Mouse (Mus musculus) 3134 (cell line): Measurements from ENCODE around the gene Slc26a11.
"Not testable (repeated sequence)": the region's sequence is repeated elsewhere in the genome, so short reads cannot be mapped to it uniquely, and the experiment has no call there.

Experiments
- DNase-seq: peaks from one replicate; pipeline ENCODE4 v3.0.0-alpha.2; 2011; ENCODE audit warnings: low spot score; ENCODE audit not compliant: insufficient read length; ENCODE audit errors: extremely low read depth

Slc26a11 gene

DNA sequence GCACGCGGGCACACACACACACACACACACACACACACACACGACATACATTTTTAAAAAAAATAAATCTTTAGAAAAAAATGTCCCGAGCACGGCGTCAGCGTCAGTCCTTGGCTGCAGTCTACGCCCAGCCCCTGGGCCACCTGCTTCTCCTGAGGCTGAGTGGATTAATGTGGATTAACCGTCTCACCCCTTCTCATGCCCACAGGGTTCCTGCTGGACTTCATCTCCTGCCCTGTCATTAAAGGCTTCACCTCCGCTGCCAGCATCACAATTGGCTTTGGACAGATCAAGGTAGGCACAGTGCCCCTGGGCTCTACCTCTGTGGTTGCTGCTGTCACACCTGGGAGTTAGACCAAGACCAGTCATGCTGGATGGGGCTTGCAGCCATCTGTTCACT is 3.7 kb downstream of the Slc26a11 start:
- DNase-seq, result no peak

DNA sequence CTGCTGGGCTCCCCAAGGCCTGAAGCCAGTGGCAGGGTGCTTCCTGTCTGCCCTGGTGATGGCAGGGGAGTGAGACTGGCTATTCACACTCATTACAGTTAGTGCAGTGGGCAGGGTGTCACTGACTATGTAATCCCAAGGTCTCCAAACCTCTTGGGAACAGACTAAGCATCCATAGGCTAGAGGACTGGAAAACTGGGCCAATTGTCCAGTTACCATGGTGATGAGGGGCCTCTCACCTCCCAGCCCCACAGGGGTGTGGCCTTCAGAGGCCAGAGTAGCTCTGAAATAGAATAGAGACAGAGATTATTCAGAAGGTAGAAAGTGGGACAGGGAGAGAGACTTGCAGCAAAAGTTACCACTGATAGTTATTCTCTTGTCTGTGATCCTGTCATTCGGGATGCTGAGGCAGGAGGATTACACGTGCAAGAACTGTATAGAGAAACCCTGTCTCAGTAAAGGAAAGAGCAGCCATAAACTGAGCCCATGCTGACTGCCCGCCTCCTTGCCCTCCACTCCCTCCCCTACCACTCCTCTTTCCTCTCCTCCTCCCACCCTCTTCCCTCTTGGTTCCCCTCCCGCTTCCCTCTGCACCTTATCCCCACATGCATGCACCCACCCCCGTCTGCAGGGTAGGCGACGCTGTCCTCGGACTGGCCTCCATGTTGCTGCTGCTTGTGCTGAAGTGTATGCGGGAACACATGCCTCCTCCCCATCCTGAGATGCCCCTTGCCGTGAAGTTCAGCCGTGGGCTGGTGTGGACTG is 7.6 kb downstream of the Slc26a11 start:
- no peak for DNase-seq

DNA sequence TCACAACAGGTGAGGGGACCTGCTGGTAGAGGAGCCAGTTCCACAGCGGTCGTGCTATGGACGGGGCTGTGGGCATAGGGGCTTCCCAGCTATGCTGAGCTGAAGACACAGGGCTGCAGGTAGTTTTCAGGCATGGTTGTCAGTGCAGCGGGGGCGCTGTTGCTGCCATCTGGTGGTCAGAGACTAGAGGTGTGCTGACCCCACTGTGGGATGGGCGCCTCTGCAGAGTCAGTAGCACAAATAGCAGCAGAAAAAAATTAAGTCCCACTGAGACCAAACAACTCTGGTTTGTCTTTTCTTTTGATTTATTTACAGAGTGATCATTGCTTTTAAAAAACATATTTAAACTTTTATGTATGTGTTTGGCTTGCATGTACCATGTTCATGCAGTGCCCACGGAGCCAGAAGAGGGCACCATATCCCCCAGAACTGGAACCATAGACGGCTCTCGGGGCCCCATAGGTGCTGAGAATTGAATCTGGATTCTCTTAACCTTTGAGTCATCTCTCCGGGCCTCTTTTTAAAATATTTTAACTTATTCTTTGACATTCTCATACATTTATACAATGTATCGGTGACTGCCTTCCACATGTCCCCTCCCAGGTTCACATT is 8.3 kb downstream of the Slc26a11 start:
- peak; percentile 55 for DNase-seq

DNA sequence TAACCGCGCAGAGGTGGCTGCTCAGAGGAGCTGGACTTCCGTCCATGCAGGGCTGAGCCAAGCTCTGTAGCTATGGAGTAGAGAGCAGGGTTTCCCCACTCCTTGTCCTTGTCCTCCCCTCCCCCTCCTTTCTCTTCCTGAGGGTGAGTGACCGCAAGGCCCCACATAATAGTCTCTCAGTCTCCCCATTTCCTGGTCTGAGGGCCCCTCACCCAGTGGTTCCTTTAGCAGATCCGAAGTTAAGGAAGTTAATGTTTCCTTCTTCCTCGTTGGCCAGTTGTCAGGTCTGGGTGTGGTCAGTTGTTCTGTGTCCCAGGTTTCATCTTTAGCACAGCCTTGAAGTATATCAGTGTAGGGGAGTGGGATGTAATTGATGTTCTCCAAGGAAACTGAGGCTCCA is 20.1 kb downstream of the Slc26a11 start:
- DNase-seq, result no peak

DNA sequence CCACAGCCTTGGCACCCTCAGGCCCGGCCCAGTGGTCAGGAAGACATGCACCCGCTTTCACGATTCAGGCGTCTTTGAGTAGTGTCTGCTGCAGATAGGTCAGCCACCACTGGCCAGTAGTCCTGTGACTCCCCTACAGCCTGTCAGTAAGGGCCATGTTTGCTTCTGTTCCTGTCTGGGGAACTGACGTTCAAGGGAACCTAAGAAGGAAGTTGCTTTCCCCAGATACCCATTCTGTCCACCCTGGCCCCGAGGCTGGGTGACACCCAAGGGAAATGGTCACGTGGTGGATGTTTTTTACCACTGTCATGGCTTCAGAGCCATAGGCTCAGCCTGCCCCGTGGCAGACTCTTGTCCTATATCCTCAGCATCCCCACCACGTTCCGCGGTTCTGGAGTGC is 22.0 kb downstream of the Slc26a11 start:
- no peak for DNase-seq

DNA sequence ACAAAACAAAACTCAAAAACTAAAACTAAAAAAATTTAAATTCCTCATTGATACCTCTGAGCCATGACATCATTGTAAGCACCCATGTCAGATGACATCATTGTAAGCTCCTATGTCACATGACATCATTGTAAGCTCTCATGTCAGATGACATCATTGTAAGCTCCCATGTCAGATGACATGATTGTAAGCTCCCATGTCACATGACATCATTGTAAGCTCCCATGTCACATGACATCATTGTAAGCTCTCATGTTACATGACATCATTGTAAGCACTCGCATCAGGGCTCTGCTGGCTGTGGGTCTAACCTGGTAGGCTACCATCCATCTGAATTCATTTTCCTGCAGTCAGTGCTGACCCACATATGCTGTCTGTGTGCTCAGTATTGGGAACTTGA is 23.2 kb downstream of the Slc26a11 start:
- no peak for DNase-seq

DNA sequence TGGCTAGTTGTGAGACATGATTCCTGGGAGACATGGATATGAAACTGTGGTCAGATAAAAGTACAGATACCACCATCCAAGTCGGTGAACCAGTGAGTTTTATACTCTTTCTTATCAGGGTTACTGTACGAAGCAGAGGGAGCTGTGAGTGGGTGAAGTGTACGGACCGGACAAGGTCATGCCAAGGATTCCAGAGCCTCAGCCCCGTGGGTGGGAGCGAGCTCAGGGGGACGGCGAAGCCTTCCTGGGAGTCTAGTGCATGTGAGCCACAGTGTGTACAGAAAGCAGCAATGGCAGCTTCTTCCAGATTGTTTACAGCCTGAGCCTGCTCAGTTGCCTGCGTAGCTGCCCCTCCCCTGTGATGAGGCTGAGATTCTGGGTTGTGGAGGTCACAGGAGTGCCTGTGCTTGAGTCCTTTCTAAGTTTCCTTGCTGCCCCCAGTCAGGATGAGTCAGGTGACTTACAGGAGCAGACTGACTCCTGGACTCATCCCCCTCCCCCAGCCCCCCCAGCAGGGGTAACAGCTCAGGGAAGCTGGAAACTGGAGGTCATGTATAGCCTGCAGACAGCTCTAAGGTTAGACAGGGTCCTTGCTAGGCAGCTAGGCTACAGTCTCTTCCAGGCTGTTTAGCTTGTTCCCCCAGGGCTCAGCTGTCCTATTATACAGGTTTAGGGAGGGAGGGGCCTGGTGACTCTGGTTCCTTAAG is 26.4 kb downstream of the Slc26a11 start:
- no peak for DNase-seq

DNA sequence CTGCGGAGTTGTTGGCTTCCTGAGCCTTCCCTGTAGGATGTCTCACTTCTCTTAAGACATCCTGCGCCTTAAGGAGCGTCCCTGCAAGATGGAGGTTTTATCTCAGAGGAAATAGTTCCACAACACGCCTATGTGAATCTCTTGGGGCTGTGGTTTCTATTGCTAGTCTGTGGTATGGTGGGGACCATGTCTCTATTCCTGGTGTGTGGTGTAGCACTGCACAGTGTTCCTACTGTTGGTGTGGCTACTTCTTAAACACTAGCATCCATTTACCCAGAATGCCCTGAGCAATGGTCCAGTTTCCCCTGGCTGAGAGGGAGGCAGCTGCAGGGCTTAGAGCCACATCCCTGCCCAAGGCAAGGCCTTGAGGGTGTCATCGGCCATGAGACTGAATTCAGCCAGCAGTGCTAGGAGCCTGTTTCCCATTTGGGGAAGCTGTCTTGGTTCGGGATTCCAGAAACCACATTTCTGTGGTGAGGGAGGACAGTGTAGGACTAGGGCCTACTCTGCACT is 27.0 kb downstream of the Slc26a11 start:
- DNase-seq, result no peak

DNA sequence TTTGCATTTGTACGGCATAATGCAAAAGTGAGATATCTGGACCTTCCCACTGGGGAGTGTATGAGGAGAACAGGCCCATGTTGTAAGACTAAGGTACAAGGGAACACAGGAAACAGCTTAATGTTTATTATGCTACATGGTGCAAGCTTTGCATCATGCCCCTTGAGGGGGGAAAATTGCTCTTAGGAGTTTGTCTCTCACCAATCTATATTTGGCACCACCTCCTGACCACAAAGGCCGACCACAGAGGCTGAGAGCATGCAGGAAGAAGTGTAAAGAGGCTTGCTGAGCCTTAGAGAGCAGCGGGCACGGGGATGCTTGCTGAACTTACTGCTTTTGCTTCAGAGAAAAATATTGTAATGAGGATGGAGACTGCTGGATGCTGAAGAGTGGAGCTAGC is 29.5 kb downstream of the Slc26a11 start:
- no peak for DNase-seq

DNA sequence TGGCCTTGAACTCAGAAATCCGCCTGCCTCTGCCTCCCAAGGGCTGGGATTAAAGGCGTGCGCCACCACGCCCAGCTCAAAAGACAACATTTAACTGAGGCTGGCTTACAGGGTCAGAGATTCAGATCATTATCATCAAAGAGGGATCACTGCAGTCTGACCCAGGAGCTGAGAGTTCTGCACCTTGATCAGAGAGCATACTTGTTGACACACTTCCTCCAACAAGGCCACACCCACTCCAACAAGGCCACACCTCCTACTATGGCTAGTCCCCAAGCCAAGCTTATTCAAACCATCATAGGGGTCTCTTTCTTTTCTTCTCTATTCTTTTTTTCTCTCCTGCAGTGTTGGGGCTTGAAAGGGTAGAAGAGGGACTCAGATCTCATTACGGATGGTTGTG is 30.9 kb downstream of the Slc26a11 start:
- DNase-seq, result no peak

DNA sequence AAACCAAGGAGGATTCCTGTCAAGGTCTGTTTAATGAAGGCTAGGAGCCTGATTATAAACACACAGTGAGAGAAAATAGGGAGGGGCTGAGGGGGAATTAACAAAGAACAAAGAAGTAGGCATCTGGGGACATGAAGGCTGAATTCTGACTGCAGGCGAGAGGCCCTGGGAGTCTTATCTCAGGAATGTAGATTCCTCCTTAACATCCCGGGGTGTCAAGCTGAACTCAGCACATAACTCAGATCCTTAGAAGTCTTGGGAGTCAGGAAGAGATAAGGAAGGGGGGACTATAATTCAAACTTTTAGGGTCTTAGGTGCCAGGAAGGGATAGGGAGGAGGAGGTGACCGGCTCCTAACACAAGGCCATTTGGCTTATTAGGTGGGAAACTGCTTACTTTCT is 31.9 kb downstream of the Slc26a11 start:
- not testable (repeated sequence) for DNase-seq

DNA sequence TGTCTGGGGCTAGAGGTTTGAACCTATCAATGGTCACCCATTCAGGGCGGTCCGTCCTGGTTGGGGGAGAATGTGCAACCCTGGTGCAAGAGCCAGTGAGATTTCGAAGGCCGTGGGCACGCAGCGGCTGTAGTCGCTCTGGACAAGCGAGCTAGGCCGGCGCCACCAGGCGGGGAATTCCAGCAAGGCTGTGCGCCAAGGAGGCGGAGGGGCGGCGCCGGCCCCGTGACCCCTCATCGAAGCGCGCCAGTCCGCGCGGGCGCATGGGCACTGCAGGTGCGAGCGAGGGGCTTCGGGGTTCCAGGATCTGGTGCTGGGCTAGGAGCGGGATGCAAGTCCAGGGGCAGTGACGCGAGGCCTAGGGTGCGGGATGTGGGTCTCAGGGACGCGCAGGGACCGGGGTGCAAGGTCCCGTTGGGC is 34.5 kb downstream of the Slc26a11 start:
- peak; percentile 94 for DNase-seq

DNA sequence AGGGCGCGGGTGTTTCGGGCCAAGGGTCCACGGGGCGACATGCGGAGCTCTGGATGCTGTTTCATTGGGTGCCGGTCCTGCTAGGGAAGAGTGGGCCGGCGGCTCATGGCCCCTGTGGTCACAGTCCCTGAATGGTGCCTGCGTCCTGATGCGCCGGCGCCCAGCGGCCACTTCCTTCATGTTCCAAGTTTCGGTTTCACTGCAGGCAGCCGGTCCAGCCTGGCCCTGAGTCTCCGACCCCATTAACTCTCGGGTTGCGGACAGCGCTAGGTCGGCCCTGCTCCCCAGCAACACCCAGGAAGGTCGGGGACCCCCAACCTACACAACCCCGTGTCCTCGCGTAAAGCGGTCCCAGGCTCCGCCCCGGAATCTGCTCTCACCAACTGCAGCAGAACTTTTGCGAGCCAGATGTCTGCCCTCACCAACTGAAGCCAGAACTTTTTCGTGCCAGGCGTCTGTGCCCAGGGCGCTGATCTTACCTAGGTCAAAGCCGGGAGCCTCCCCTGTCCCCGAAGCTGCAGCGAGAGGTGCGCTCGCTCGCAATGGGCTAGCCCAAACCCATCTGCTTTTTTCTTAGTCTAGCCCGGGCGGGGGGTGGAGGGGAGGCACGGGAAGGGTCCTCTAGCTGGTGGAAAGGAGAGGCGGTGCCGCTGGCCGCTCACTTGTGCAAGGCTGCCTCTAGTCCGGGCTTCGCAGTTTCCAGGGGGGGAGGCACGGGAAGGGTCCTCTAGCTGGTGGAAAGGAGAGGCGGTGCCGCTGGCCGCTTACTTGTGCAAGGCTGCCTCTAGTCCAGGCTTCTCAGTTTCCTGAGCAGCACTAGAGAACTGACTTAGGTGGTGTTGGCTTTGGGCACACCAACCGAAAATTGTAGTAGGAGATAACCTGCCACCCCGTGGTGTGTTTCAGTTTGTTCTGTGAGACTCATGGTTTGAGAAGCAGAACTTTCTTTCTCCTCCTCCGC is 35.2 kb downstream of the Slc26a11 start:
- DNase-seq, result peak; percentile 88

DNA sequence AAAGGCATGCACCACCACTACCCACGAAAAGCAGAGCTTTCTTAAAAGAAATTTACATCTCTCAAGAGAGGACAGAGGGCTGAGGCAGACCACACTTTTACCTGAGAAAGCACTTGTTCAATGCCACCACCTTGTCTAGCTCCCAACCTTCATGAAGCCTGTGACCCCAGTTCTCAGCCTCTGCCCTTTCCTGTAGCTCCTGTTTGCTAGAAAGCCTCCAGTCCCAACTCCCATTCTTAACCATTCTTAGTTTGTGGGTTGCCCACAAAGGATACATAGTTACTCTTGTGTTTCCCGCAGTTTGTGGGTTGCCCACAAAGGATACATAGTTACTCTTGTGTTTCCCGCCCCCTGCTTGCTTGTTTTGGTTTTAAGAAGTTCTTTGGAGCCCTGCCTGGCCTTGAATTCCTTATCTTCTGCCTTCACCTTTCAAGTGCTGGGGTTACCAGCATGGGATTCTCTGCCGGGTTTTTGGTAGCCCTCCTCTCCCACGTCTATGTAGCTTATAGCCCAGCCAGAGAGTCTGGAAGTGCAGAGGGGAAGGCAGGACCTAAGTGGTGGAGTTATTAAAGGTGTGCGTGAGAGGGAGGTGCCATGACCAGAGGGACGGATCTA is 36.1 kb downstream of the Slc26a11 start:
- no peak for DNase-seq

DNA sequence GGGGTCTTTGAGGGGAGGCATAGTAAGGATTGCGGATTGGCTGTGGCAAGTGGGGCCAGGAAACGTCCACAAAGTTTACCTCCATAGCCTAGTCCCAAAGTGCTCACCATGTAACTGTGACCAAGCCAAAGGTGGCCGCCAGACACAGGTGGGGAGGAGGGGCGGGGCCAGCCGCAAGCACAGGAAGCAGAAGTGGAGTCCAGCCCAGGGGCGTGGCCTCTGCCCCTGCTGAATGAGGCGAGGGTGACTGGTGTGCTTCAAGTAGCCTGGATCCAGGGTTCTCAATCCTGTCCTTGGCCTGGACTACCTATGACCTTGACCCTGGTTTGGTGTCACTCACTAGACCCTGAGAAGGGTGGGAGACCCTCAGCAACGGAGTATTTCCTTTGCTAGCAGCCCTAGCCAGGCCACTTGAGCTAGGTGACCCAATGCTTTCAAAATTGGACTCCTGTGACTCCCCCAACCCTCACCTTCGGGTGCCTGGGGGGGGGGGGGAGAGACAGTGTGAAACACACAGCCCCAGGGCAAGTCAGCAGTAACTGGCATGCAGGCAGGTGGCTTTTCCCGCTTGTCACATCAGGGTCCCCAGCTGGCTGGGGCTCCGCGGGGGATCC is 36.8 kb downstream of the Slc26a11 start:
- DNase-seq, result peak; percentile 69

DNA sequence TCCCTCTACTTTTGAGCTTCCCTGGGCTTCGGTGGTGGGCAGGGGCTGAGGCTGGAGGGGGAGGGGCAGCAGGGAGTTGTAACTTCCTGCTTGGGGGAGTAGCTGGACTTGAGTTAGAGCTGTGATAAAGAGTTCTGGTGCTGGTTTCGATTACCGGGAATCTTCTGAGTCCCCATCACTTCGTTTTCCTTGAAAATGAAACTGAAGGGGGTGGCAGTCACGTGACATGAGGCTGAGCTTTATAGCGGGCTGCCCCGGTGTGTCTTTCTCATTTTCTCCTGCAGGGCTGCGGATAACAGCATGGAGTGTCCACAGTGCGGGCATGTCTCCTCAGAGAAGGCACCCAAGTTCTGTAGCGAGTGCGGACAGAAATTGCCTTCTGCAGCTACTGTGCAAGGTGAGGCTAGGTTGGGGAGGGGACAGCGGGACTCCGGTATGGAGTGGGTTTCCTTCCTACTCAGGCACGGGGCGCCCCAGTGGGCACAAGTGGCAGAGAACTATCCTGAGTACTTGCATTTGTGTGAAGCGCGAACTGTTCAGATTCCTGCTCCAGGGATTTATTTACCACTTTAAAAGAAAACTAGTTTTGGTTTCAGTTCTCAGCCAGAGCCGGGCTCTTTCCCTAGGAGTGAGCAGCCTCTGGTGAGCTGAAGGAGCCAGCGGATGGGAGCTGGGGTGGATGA is 37.6 kb downstream of the Slc26a11 start, which contains the start of gene Rnf213:
Gene Rnf213 (plus strand): TSS at position 301 of the 683 bp plus-strand sequence.
- DNase-seq, result peak; percentile 79

DNA sequence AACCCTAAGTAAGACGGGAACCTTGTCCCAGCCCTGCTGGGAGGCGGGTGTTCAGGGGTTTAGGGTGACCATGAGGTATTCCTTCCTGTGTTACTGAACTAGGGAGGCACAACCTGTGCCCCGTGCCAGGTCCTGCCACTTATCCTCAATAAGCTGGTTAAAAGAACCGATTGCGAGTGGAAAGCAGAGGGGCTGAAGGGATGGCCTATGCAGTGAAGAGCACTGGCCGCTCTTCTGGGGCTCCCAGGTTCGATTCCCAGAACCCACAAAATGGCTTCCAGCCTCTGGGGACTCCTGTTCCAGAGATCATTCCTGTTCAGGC is 38.1 kb downstream of the Slc26a11 start:
- no peak for DNase-seq

DNA sequence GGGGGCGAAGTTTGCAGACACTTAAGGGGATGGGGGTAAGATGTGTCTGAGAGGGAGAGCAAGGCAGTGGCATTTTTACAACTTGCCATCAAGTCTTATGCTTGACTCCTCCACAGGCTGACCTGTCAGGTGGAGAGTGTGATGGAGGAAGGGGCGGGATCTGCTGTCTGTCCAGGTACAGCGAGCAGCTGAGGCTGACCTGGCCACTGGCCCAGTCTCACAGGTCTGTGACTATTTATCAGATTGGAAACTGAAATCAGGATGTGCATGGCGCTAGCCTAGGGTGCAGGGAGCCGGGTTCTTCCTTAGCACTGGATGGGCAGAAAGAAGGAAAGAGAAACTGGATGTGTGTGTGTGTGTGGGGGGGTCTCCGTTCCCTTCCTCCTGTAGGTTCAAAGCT is 38.9 kb downstream of the Slc26a11 start:
- DNase-seq, result no peak

DNA sequence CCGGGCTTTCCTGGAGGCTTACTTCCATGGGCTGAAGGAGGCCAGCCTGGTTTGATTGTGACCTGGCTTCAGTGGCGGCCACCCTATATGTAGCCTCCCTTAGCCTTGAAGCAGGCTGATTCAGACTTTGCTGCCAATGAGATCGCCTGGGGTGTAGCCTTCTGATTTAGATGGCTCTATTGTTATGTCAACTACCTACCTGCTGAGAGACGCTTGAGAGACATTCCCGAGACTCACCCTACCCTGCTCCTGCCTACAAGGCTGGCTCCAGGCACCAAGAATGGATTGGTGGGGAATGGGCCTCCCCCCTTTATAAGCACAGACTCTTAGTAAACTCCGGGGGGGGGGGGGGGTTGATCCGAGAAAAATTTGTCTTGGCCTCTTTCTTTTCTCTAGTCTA is 40.0 kb downstream of the Slc26a11 start:
- no peak for DNase-seq
